ENCODE assay signal across 10 mouse cellular contexts in the genomic region with DNA sequence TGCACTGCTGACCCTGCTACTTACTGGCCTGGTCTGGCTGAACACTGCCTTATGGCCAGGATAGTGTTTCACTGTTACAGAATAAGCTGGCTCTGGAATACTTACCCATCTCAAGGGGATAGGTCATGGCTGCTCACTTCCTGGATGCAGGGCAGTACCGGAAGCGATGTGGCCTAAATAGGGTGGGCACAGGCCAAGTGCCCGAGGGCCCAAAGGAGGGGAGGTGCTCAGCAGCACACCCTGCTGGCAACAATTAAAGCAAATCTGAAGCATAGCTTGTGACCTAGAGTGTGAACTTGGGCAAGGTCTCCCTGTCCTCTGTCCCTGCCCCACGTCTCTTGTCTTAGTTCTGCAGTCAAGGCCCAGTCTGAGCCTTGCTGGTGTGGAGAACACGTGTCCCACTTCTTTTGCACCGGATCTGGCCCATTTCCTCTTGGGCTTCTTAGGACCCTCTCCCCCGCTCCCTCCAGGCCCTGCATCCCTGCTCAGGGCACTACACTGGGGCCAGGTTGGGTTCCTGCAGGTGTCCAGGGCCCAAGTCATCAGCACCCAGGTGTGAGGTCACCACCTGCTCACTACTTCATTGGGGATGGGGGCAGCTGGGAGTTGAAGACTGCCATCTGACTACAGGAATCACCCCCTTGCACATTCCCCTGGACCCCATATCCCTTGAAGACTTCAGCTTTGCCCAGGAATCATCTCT. TPM values are rescaled to one million over a fixed set of nuclear protein-coding genes. Genes with fewer than 3 reads are reported as not detected.
A peak's percentile ranks its signal among the peaks of the same experiment; 100 is the strongest.
DNase-seq lines count a peak whose midpoint lies in the region; ATAC-seq and TF ChIP-seq lines count a peak whose summit lies in the region.
"Had no signal": no experiment of that assay in that cellular context is flagged by ENCODE, and none has a peak within 500 bp of the region (broad histone marks: within the 10 kb centered on the region; RNA-seq: fewer than 3 reads in every experiment).

No protein-coding gene starts in this region.

- peaks cover 37% of the 10 kb centered on the region for H3K4me1 ChIP-seq in liver, adult 2 months (ENCODE audit: control insufficient read depth, insufficient read depth, low read length)
- peaks cover 26% of the 10 kb centered on the region for H3K4me1 ChIP-seq in liver, embryonic 12.5 days
- H3K4me1 ChIP-seq in limb, embryonic 12.5 days (replicated peaks): peaks cover 14% of the 10 kb centered on the region
- H3K4me1 ChIP-seq in forebrain, embryonic 11.5 days (replicated peaks; ENCODE audit: control insufficient read depth, insufficient read depth, low read length): peaks cover 8% of the 10 kb centered on the region; the same call in 1 of the 2 replicates

- DNase-seq in cerebellum, adult 9-11 months: peak; percentile 39
- DNase-seq in cerebellum, adult 8-10 months: no peak
- DNase-seq in liver, adult 2 months (ENCODE audit: extremely low read depth, low read depth, low spot score): no peak
- peak; percentile 86 for DNase-seq in ZHBTc4 (ENCODE audit: low read depth, low spot score)
- DNase-seq in forebrain, embryonic 11.5 days (ENCODE audit: low spot score): no peak
- DNase-seq in ovary, postnatal 10 days (ENCODE audit: low spot score): no peak

- peak; percentile 70 for TF ChIP-seq CTCF in liver, adult 2 months (IDR thresholded peaks at IDR 0.05; ENCODE audit: low read depth, low read length)

- no peak for TF ChIP-seq POLR2A in liver, adult 2 months (IDR thresholded peaks at IDR 0.05; ENCODE audit: extremely low read depth, insufficient read depth, low read length)

- no peaks in the 10 kb centered on the region for H3K9me3 ChIP-seq in liver, embryonic 12.5 days (replicated peaks)
- H3K9me3 ChIP-seq in limb, embryonic 12.5 days: no peaks in the 10 kb centered on the region
- H3K9me3 ChIP-seq in forebrain, embryonic 11.5 days (ENCODE audit: control insufficient read depth, low read length): no peaks in the 10 kb centered on the region
- H3K9me3 ChIP-seq: heart, embryonic 15.5 days had no signal

- H3K79me2 ChIP-seq in liver, adult 2 months (ENCODE audit: control insufficient read depth, insufficient read depth, low read length): peaks cover 42% of the 10 kb centered on the region

- no peak for ATAC-seq in liver, embryonic 12.5 days
- ATAC-seq in limb, embryonic 12.5 days (ENCODE audit: insufficient number of reproducible peaks, insufficient read depth, low FRiP score, low TSS enrichment, low read depth): no peak
- no peak for ATAC-seq in forebrain, embryonic 11.5 days (replicated peaks; ENCODE audit: low FRiP score)
- ATAC-seq: Patski had no signal

- H3K9ac ChIP-seq in liver, adult 2 months (ENCODE audit: low read depth, low read length): peak overlapping the region; percentile 12
- no peak overlapping the region for H3K9ac ChIP-seq in liver, embryonic 12.5 days
- H3K9ac ChIP-seq in limb, embryonic 12.5 days (replicated peaks): no peak overlapping the region
- H3K9ac ChIP-seq in forebrain, embryonic 11.5 days (ENCODE audit: low read length): no peak overlapping the region
- H3K9ac ChIP-seq: heart, embryonic 15.5 days had no signal

- H3K4me3 ChIP-seq in liver, adult 2 months (ENCODE audit: insufficient read depth, low read depth, low read length): no peak overlapping the region
- no peak overlapping the region for H3K4me3 ChIP-seq in liver, embryonic 12.5 days
- no peak overlapping the region for H3K4me3 ChIP-seq in limb, embryonic 12.5 days (replicated peaks)
- no peak overlapping the region for H3K4me3 ChIP-seq in forebrain, embryonic 11.5 days (ENCODE audit: low read depth, low read length)
- H3K4me3 ChIP-seq: heart, embryonic 15.5 days had no signal

- peak overlapping the region; percentile 1 for H3K27ac ChIP-seq in liver, adult 2 months (replicated peaks; ENCODE audit: insufficient read depth, low read depth, low read length)
- no peak overlapping the region for H3K27ac ChIP-seq in liver, embryonic 12.5 days
- H3K27ac ChIP-seq in limb, embryonic 12.5 days: peak overlapping the region; percentile 20; the same call in 1 of the 2 replicates
- H3K27ac ChIP-seq in forebrain, embryonic 11.5 days (ENCODE audit: low read depth, low read length): no peak overlapping the region
- H3K27ac ChIP-seq: heart, embryonic 15.5 days had no signal

- WGBS in liver, adult 2 months: 43% methylated on average over 7 of the region's 7 CpGs
- WGBS in liver, embryonic 12.5 days (ENCODE audit: insufficient replicate concordance): 45% methylated on average over 7 of the region's 7 CpGs
- 51% methylated on average over 7 of the region's 7 CpGs for WGBS in limb, embryonic 12.5 days
- WGBS in forebrain, embryonic 11.5 days: 64% methylated on average over 7 of the region's 7 CpGs

- peaks cover 2% of the 10 kb centered on the region; the same call in 1 of the 2 replicates for H3K36me3 ChIP-seq in liver, adult 2 months (ENCODE audit: control insufficient read depth, insufficient read depth, low read length)
- H3K36me3 ChIP-seq in liver, embryonic 12.5 days: peaks cover 50% of the 10 kb centered on the region
- H3K36me3 ChIP-seq in limb, embryonic 12.5 days: peaks cover 18% of the 10 kb centered on the region
- no peaks in the 10 kb centered on the region for H3K36me3 ChIP-seq in forebrain, embryonic 11.5 days (ENCODE audit: control insufficient read depth, insufficient read depth, low read length)

- no peak overlapping the region for H3K4me2 ChIP-seq in liver, embryonic 12.5 days
- no peak overlapping the region for H3K4me2 ChIP-seq in limb, embryonic 12.5 days
- H3K4me2 ChIP-seq in forebrain, embryonic 11.5 days (ENCODE audit: low read depth, low read length, severe bottlenecking): no peak overlapping the region
- H3K4me2 ChIP-seq: heart, embryonic 15.5 days had no signal

- no peaks in the 10 kb centered on the region for H3K27me3 ChIP-seq in liver, adult 2 months (ENCODE audit: control insufficient read depth, insufficient read depth, low read length)
- H3K27me3 ChIP-seq in liver, embryonic 12.5 days (replicated peaks): no peaks in the 10 kb centered on the region
- no peaks in the 10 kb centered on the region; the same call in 1 of the 2 replicates for H3K27me3 ChIP-seq in limb, embryonic 12.5 days
- no peaks in the 10 kb centered on the region for H3K27me3 ChIP-seq in forebrain, embryonic 11.5 days (ENCODE audit: control insufficient read depth, insufficient read depth, low read length)
- H3K27me3 ChIP-seq: heart, embryonic 15.5 days; Patski had no signal

RNA-seq across cellular contexts. Expression of a gene that starts 4.3 kb away (rescaled TPM):
- 16.2 and 24.7 TPM in 2 replicates for total RNA-seq in liver, adult 2 months (2014; rRNA removed)
- 30.2 and 33.0 TPM in 2 replicates for polyA plus RNA-seq in liver, adult 2 months (2012; rRNA removed)
- 97.7 and 108 TPM in 2 replicates for polyA plus RNA-seq in liver, embryonic 12.5 days (2016; fragmentation: Nextera tagmentation; extraction: Ambion mirVana)
- 50.1 and 53.2 TPM in 2 replicates for polyA plus RNA-seq in limb, embryonic 12.5 days (2016; fragmentation: Nextera tagmentation; extraction: Ambion mirVana)
- polyA plus RNA-seq in forebrain, embryonic 11.5 days (2014; fragmentation: Nextera tagmentation; extraction: Ambion mirVana): 71.9 and 82.0 TPM in 2 replicates

RNA-seq across cellular contexts. Expression of a gene that starts 4.6 kb away (rescaled TPM):
- 8.7 and 14.8 TPM in 2 replicates for total RNA-seq in liver, adult 2 months (2014; rRNA removed)
- polyA plus RNA-seq in liver, adult 2 months (2012; rRNA removed): 37.5 and 42.4 TPM in 2 replicates
- 37.5 and 40.0 TPM in 2 replicates for polyA plus RNA-seq in liver, embryonic 12.5 days (2016; fragmentation: Nextera tagmentation; extraction: Ambion mirVana)
- 40.4 and 46.1 TPM in 2 replicates for polyA plus RNA-seq in limb, embryonic 12.5 days (2016; fragmentation: Nextera tagmentation; extraction: Ambion mirVana)
- polyA plus RNA-seq in forebrain, embryonic 11.5 days (2014; fragmentation: Nextera tagmentation; extraction: Ambion mirVana): 44.7 and 47.3 TPM in 2 replicates

RNA-seq across cellular contexts. Expression of a gene that starts 13.0 kb away (rescaled TPM):
- total RNA-seq in liver, adult 2 months (2014; rRNA removed): 19.5 and 20.5 TPM in 2 replicates
- 21.0 and 31.2 TPM in 2 replicates for polyA plus RNA-seq in liver, adult 2 months (2012; rRNA removed)
- polyA plus RNA-seq in liver, embryonic 12.5 days (2016; fragmentation: Nextera tagmentation; extraction: Ambion mirVana): 20.3 and 21.4 TPM in 2 replicates
- 32.8 and 47.1 TPM in 2 replicates for polyA plus RNA-seq in limb, embryonic 12.5 days (2016; fragmentation: Nextera tagmentation; extraction: Ambion mirVana)
- 29.1 and 31.2 TPM in 2 replicates for polyA plus RNA-seq in forebrain, embryonic 11.5 days (2014; fragmentation: Nextera tagmentation; extraction: Ambion mirVana)

RNA-seq across cellular contexts. Expression of a gene that starts 13.0 kb away (rescaled TPM):
- 47.5 and 53.7 TPM in 2 replicates for total RNA-seq in liver, adult 2 months (2014; rRNA removed)
- 124 and 149 TPM in 2 replicates for polyA plus RNA-seq in liver, adult 2 months (2012; rRNA removed)
- polyA plus RNA-seq in liver, embryonic 12.5 days (2016; fragmentation: Nextera tagmentation; extraction: Ambion mirVana): 101 and 106 TPM in 2 replicates
- polyA plus RNA-seq in limb, embryonic 12.5 days (2016; fragmentation: Nextera tagmentation; extraction: Ambion mirVana): 89.5 and 94.8 TPM in 2 replicates
- 76.9 and 81.8 TPM in 2 replicates for polyA plus RNA-seq in forebrain, embryonic 11.5 days (2014; fragmentation: Nextera tagmentation; extraction: Ambion mirVana)

RNA-seq across cellular contexts. Expression of a gene that starts 14.4 kb away (rescaled TPM):
- total RNA-seq in liver, adult 2 months (2014; rRNA removed): 46.6 and 49.1 TPM in 2 replicates
- 69.7 and 72.3 TPM in 2 replicates for polyA plus RNA-seq in liver, adult 2 months (2012; rRNA removed)
- polyA plus RNA-seq in liver, embryonic 12.5 days (2016; fragmentation: Nextera tagmentation; extraction: Ambion mirVana): 67.9 and 68.8 TPM in 2 replicates
- polyA plus RNA-seq in limb, embryonic 12.5 days (2016; fragmentation: Nextera tagmentation; extraction: Ambion mirVana): 46.2 and 46.5 TPM in 2 replicates
- 47.8 and 60.8 TPM in 2 replicates for polyA plus RNA-seq in forebrain, embryonic 11.5 days (2014; fragmentation: Nextera tagmentation; extraction: Ambion mirVana)

Comparison
In these comparisons a context has a peak if more than half of its experiments do, and no peak if none do; other contexts are left out.
1. DNase-seq: peak in cerebellum, adult 9-11 months (single experiment) and ZHBTc4 (single experiment); none in cerebellum, adult 8-10 months (single experiment), liver, adult 2 months (single experiment), forebrain, embryonic 11.5 days (single experiment) and ovary, postnatal 10 days (single experiment).
2. H3K27ac ChIP-seq: peak in liver, adult 2 months (single experiment) and limb, embryonic 12.5 days (single experiment); none in liver, embryonic 12.5 days (single experiment) and forebrain, embryonic 11.5 days (single experiment).